Mouse (Mus musculus) gastrocnemius, postnatal 4 days (tissue): ENCODE results near the gene Asap3. TPM values are rescaled to one million over a fixed set of nuclear protein-coding genes. Genes with fewer than 3 reads are reported as not detected.

Source experiments
- DNase-seq, 2 experiments: peaks; one replicate each; pipeline ENCODE4 v3.0.0; 2021 to 2022; ENCODE audit warnings: low spot score in 2 of 2, mixed read lengths in 2 of 2
- total RNA-seq, 2 experiments: library from RNA; stranded (reverse); gene quantifications; 2 replicates each; pipeline ENCODE4 v1.2.3; 2021

Gene Asap3
- total RNA-seq, 2 experiments from 2014 or later = 12.2 to 13.4 TPM

GRCm38 (mm10) chr4:136249332-136249647, 43.1 kb downstream of the Asap3 start:
- no peak for DNase-seq

GRCm38 (mm10) chr4:136249780-136250179, 43.6 kb downstream of the Asap3 start:
- peak in 1 of 2 experiments; percentile 60 for DNase-seq

- DNase-seq = no peak
These were observed 49.8 kb downstream of the Asap3 start for GRCm38 (mm10) chr4:136255919-136256318.

- DNase-seq = no peak
These were observed 50.5 kb downstream of the Asap3 start for GRCm38 (mm10) chr4:136256696-136257095.

- DNase-seq = no peak
These were observed 53.8 kb downstream of the Asap3 start for GRCm38 (mm10) chr4:136259916-136260315.

GRCm38 (mm10) chr4:136260491-136261180, 54.5 kb downstream of the Asap3 start:
- peak; percentile 81 to 86 for DNase-seq

- no peak for DNase-seq
These were observed 55.7 kb downstream of the Asap3 start for GRCm38 (mm10) chr4:136261912-136262311.

GRCm38 (mm10) chr4:136263555-136263954, 57.4 kb downstream of the Asap3 start:
- DNase-seq = no peak

- no peak for DNase-seq
These were observed 60.7 kb downstream of the Asap3 start for GRCm38 (mm10) chr4:136266716-136267343.

GRCm38 (mm10) chr4:136268912-136269311, 62.7 kb downstream of the Asap3 start:
- DNase-seq = no peak

GRCm38 (mm10) chr4:136270648-136271047, 64.5 kb downstream of the Asap3 start:
- no peak for DNase-seq

GRCm38 (mm10) chr4:136281097-136281496, 74.9 kb downstream of the Asap3 start:
- DNase-seq = no peak

- DNase-seq = no peak
These were observed 75.4 kb downstream of the Asap3 start for GRCm38 (mm10) chr4:136281611-136282010.

GRCm38 (mm10) chr4:136282621-136283480, 76.7 kb downstream of the Asap3 start:
- no peak for DNase-seq

- no peak for DNase-seq
These were observed 77.6 kb downstream of the Asap3 start for GRCm38 (mm10) chr4:136283783-136284182.

GRCm38 (mm10) chr4:136284455-136284854, 78.3 kb downstream of the Asap3 start, which contains the start of gene Zfp46:
Gene Zfp46, plus strand, starts transcription at chr4:136284683.
- peak; percentile 82 to 91 for DNase-seq

- DNase-seq = peak in 1 of 2 experiments; percentile 23
These were observed 78.7 kb downstream of the Asap3 start for GRCm38 (mm10) chr4:136284891-136285290.

GRCm38 (mm10) chr4:136285348-136285810, 79.2 kb downstream of the Asap3 start:
- peak; percentile 82 to 95 for DNase-seq

- DNase-seq = peak; percentile 90 to 97
These were observed 79.7 kb downstream of the Asap3 start for GRCm38 (mm10) chr4:136285811-136286371.

- no peak for DNase-seq
These were observed 84.0 kb downstream of the Asap3 start for GRCm38 (mm10) chr4:136289918-136290780.
